Mouse (Mus musculus): ENCODE data around the gene Dnah7a.

DNA sequence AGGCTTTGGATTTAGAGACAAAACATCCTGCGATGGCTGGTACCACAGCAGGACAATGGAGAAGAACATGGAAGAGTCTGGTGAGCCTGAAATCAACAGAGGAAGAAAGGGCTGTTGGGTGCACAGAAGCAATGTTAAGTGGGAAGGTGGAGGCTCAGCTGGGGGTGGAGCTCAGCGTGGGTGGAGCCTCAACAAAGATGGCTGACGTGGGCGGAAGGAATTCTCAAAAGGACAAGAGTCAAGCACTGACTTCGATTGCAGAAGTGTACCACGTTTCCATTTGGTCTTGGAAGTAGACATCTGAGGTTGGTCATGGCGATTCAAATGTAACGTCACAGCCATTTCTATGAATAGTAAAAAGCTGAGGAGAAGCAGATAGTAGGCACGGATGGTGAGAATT, 4.5 kb upstream of the Dnah7a start:
- TF ChIP-seq CTCF (IDR thresholded peaks at IDR 0.05; ENCODE audit: insufficient read depth, low read length) (no peak), POLR2A (IDR thresholded peaks at IDR 0.05; ENCODE audit: borderline replicate concordance, extremely low read depth, low read depth, low read length) (no peak)
